8 mouse cellular contexts compared by ENCODE assay signal in genomic region chr10:22732181-22732580, GRCm38 (mm10). TPM values are rescaled to one million over a fixed set of nuclear protein-coding genes. Genes with fewer than 3 reads are reported as not detected.
DNase-seq lines count a peak whose midpoint lies in the region; ATAC-seq and TF ChIP-seq lines count a peak whose summit lies in the region.

No protein-coding gene starts in this region.

- peak overlapping the region; percentile 91 for H3K27ac ChIP-seq in heart, embryonic 13.5 days (replicated peaks)
- peak overlapping the region; percentile 93; a peak in 2 of 4 replicates for H3K27ac ChIP-seq in heart, embryonic 14.5 days (replicated peaks in 1 of 2; ENCODE audit: control insufficient read depth in 1 of 2, insufficient read depth in 1 of 2, low read depth in 2 of 2, low read length in 2 of 2)
- peak overlapping the region; percentile 97 for H3K27ac ChIP-seq in liver, postnatal 0 days (ENCODE audit: low read depth)
- H3K27ac ChIP-seq in stomach, postnatal 0 days (replicated peaks), result no peak overlapping the region

- no peaks in the 10 kb centered on the region for H3K36me3 ChIP-seq in heart, embryonic 13.5 days
- H3K36me3 ChIP-seq in G1E (replicated peaks), result no peaks in the 10 kb centered on the region
- H3K36me3 ChIP-seq in heart, embryonic 14.5 days (ENCODE audit: control insufficient read depth, insufficient read depth, low read length), result no peaks in the 10 kb centered on the region
- H3K36me3 ChIP-seq in liver, postnatal 0 days (replicated peaks; ENCODE audit: insufficient read depth, low read length), result no peaks in the 10 kb centered on the region
- H3K36me3 ChIP-seq in stomach, postnatal 0 days (ENCODE audit: control insufficient read depth, insufficient read depth, low read length), result no peaks in the 10 kb centered on the region

- peaks cover 25% of the 10 kb centered on the region for H3K4me1 ChIP-seq in heart, embryonic 13.5 days
- H3K4me1 ChIP-seq in G1E (ENCODE audit: insufficient read depth, low read depth, low read length), result peaks cover 43% of the 10 kb centered on the region
- H3K4me1 ChIP-seq in heart, embryonic 14.5 days (ENCODE audit: control insufficient read depth in 2 of 2, insufficient read depth in 2 of 2, low read length in 2 of 2), result peaks cover 4 to 12% of the 10 kb centered on the region in 2 experiments
- H3K4me1 ChIP-seq in liver, postnatal 0 days (ENCODE audit: insufficient read depth), result peaks cover 27% of the 10 kb centered on the region
- H3K4me1 ChIP-seq in stomach, postnatal 0 days (replicated peaks; ENCODE audit: control insufficient read depth, insufficient read depth), result peaks cover 5% of the 10 kb centered on the region; the same call in 1 of the 2 replicates

- H3K27me3 ChIP-seq in heart, embryonic 13.5 days (replicated peaks), result no peaks in the 10 kb centered on the region
- H3K27me3 ChIP-seq in G1E (ENCODE audit: insufficient read depth, low read length), result no peaks in the 10 kb centered on the region
- H3K27me3 ChIP-seq in heart, embryonic 14.5 days (ENCODE audit: control insufficient read depth, insufficient read depth, low read length), result no peaks in the 10 kb centered on the region
- H3K27me3 ChIP-seq in liver, postnatal 0 days (ENCODE audit: insufficient read depth, low read length), result no peaks in the 10 kb centered on the region
- no peaks in the 10 kb centered on the region for H3K27me3 ChIP-seq in stomach, postnatal 0 days (ENCODE audit: control insufficient read depth, insufficient read depth, low read length)

- no peak for TF ChIP-seq CTCF in G1E (IDR thresholded peaks at IDR 0.05; ENCODE audit: low read depth, low read length)
- no peak for TF ChIP-seq CTCF in liver, postnatal 0 days (IDR thresholded peaks at IDR 0.05; ENCODE audit: low read depth)
- no peak for TF ChIP-seq CTCF in stomach, postnatal 0 days (IDR thresholded peaks at IDR 0.05; ENCODE audit: low read depth)

- ATAC-seq in heart, embryonic 13.5 days (ENCODE audit: extremely low read depth, insufficient number of reproducible peaks, low FRiP score, low TSS enrichment), result no peak
- peak; percentile 46; the same call in 1 of the 2 replicates for ATAC-seq in G1E (ENCODE audit: extremely low read depth, insufficient number of reproducible peaks, low FRiP score, poor library complexity, severe bottlenecking)
- ATAC-seq in heart, embryonic 14.5 days (ENCODE audit: insufficient number of reproducible peaks, insufficient read depth, low FRiP score, low read depth), result no peak
- no peak for ATAC-seq in liver, postnatal 0 days
- no peak for ATAC-seq in stomach, postnatal 0 days (ENCODE audit: low FRiP score, low TSS enrichment)

- intact Hi-C loops in heart, postnatal 14 days (cut with DNase I), result loop anchor here (5.0 kb wide), 1 partner anchor 90 kb away; no protein-coding TSS in a partner anchor

- peak overlapping the region; percentile 92 for H3K9ac ChIP-seq in heart, embryonic 13.5 days
- peak overlapping the region; percentile 91 for H3K9ac ChIP-seq in heart, embryonic 14.5 days (ENCODE audit: low read length)
- peak overlapping the region; percentile 96; the same call in 1 of the 2 replicates for H3K9ac ChIP-seq in liver, postnatal 0 days (replicated peaks)
- peak overlapping the region; percentile 97 for H3K9ac ChIP-seq in stomach, postnatal 0 days (ENCODE audit: low read length)

- no peak for TF ChIP-seq EP300 in liver, postnatal 0 days (IDR thresholded peaks at IDR 0.05; ENCODE audit: low read depth)
- TF ChIP-seq EP300 in stomach, postnatal 0 days (optimal IDR thresholded peaks at IDR 0.05), result no peak

- no peaks in the 10 kb centered on the region for H3K9me3 ChIP-seq in heart, embryonic 13.5 days
- no peaks in the 10 kb centered on the region for H3K9me3 ChIP-seq in G1E (replicated peaks)
- H3K9me3 ChIP-seq in heart, embryonic 14.5 days (ENCODE audit: control insufficient read depth, low read length), result no peaks in the 10 kb centered on the region
- H3K9me3 ChIP-seq in liver, postnatal 0 days (ENCODE audit: low read length), result no peaks in the 10 kb centered on the region
- H3K9me3 ChIP-seq in stomach, postnatal 0 days (ENCODE audit: control insufficient read depth, low read length), result no peaks in the 10 kb centered on the region

- peak overlapping the region; percentile 88 for H3K4me3 ChIP-seq in heart, embryonic 13.5 days
- peak overlapping the region; percentile 91 for H3K4me3 ChIP-seq in G1E (ENCODE audit: low read depth, low read length)
- H3K4me3 ChIP-seq in heart, embryonic 14.5 days (ENCODE audit: control insufficient read depth in 1 of 2, insufficient read depth in 1 of 2, low read depth in 1 of 2, low read length in 2 of 2), result peak overlapping the region; percentile 82 to 95
- peak overlapping the region; percentile 100 for H3K4me3 ChIP-seq in liver, postnatal 0 days (ENCODE audit: low read depth, low read length)
- peak overlapping the region; percentile 85 for H3K4me3 ChIP-seq in stomach, postnatal 0 days (ENCODE audit: low read depth, low read length)

- 41% methylated on average over 10 of the region's 10 CpGs for whole genome bisulfite sequencing in heart, embryonic 13.5 days
- WGBS in heart, embryonic 14.5 days, result 57% methylated on average over 10 of the region's 10 CpGs
- WGBS in liver, postnatal 0 days (ENCODE audit: insufficient replicate concordance), result 30% methylated on average over 10 of the region's 10 CpGs
- WGBS in stomach, postnatal 0 days, result 43% methylated on average over 10 of the region's 10 CpGs

- peak overlapping the region; percentile 72 for H3K4me2 ChIP-seq in heart, embryonic 13.5 days
- peak overlapping the region; percentile 88 for H3K4me2 ChIP-seq in heart, embryonic 14.5 days (ENCODE audit: low read length)
- H3K4me2 ChIP-seq in liver, postnatal 0 days (ENCODE audit: low read depth, low read length), result peak overlapping the region; percentile 97
- H3K4me2 ChIP-seq in stomach, postnatal 0 days (replicated peaks; ENCODE audit: low read depth), result peak overlapping the region; percentile 93

- DNase-seq in heart, postnatal 14 days, result no peak
- DNase-seq in G1E (ENCODE audit: low spot score), result peak; percentile 69
- no peak for DNase-seq in liver, postnatal 0 days
- DNase-seq in stomach, postnatal 0 days (ENCODE audit: low spot score), result no peak
- DNase-seq in adrenal gland, adult 2 months, result no peak
- DNase-seq in ovary, adult 18-20 months (ENCODE audit: low spot score), result no peak

RNA-seq across cellular contexts. Expression of gene Tbpl1, which starts 0.4 kb away (rescaled TPM):
- 38.8 and 43.2 TPM in 2 replicates for polyA plus RNA-seq in heart, embryonic 13.5 days (2015; fragmentation: Nextera tagmentation; extraction: Ambion mirVana)
- 10 to 100 TPM; 21.8 to 24.2 TPM for total RNA-seq in heart, postnatal 14 days (2021)
- total RNA-seq in G1E (2014; fragmentation: Nextera tagmentation), result 85.1 and 95.4 TPM in 2 replicates
- 46.4 and 55.1 TPM in 2 replicates for total RNA-seq in G1E (2017)
- 89.0 and 94.5 TPM in 2 replicates for polyA plus RNA-seq in G1E (2012)
- 44.2 and 47.9 TPM in 2 replicates for polyA plus RNA-seq in heart, embryonic 14.5 days (2014; fragmentation: Nextera tagmentation; extraction: Ambion mirVana)
- 17.4 and 19.4 TPM in 2 replicates for polyA plus RNA-seq in liver, postnatal 0 days (2015; fragmentation: Nextera tagmentation; extraction: Ambion mirVana)
- polyA plus RNA-seq in stomach, postnatal 0 days (2015; fragmentation: Nextera tagmentation; extraction: Ambion mirVana), result 26.7 and 30.4 TPM in 2 replicates
- total RNA-seq in adrenal gland, adult 2 months (2021), result 10 to 100 TPM; 24.9 to 37.9 TPM
- 34.3 and 36.3 TPM in 2 replicates for polyA plus RNA-seq in adrenal gland, adult 2 months (2012; rRNA removed)
